Mouse (Mus musculus) embryonic stem cell, embryonic (primary cell): ENCODE results near the gene 9230102O04Rik.

Experiments used
- CTCF ChIA-PET, 4 experiments: fragments of 300-600 bp in 2 of 4; fragments of 350-600 bp in 2 of 4; sonication (Branson Sonifier 250); formaldehyde crosslinking; loops; one replicate each; lab custom pipeline; 2022; ENCODE audit warnings: inconsistent platforms in 2 of 4; lab: Charles Lee
- POLR2A ChIA-PET, 4 experiments: fragments of 300-600 bp in 2 of 4; fragments of 350-600 bp in 2 of 4; sonication (Branson Sonifier 250); formaldehyde crosslinking; loops; one replicate each; lab custom pipeline; 2022; ENCODE audit warnings: antibody characterized with exemption in 4 of 4, inconsistent platforms in 1 of 4; lab: Charles Lee

9230102O04Rik gene

DNA sequence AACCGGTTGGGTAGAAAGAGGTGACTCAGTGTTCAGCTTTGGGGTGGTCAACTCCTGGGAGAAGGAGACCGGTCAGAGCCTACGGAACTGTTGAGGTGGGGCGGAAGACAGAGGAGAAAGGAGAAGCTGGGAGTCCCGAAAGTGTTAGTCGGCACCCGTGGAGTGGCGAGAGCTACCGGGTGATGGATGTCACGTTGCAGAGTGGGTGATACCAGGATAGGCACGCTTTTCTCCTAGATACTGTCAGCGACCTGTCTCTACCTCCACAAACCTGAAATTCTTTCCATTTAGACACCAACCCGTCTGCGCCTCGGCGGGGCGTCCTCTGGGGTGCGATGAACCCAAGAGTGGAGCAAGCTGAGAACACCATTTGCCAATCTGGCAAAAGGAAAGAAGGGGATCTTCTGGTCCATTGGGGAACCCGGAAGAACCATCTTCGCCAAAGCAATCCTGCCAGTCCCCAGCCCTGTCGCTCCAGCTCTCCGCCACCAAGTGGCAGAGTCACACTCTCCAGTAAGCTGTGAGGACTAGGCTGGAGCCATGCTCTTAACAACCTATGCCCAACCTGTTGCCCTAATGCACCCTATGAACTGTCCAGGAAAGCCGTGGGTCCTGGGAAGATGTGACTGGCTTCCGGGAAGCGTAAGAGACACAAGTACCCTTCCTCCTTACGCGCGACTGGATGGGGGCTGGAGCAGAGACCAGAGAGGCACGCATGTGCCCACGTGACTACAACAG, at the start of gene 9230102O04Rik:
9230102O04Rik (minus strand) TSS at position 628 of the 738 bp plus-strand sequence.
- CTCF ChIA-PET, result interaction anchor here in 3 of 4 experiments (0.6 to 1.3 kb wide), 6 partner anchors 9 to 1213 kb away, joined by 3 to 5 read pairs (median 4); no protein-coding TSS in a partner anchor
- POLR2A ChIA-PET, result interaction anchor here in 2 of 4 experiments (1.0 to 3.0 kb wide), 6 partner anchors 9 to 32 kb away, joined by 4 to 23 read pairs (median 6); no protein-coding TSS in a partner anchor

DNA sequence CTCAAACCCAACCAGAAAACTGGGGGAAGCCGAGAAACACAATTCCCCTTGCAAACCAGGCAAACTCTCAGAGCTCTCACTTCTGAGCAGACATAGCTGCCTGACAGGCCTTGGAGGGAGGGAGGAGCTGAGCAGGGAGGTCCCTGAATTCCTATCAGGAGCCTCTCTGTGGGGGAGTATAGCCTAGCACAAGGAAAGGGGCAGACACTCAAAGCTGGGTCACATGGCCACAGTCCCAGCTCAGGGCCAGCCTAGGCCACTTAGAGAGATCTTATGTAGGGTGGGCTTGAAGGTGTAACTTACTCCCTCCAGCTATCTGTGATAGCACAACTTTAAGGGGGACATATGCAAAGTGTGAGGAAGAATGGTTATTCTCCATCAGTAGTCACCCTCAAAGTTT, 46.6 kb upstream of the 9230102O04Rik start:
- ChIA-PET CTCF (interaction anchor here in 1 of 4 experiments (0.9 kb wide), 1 partner anchor 57 kb away, joined by 4 read pairs; no protein-coding TSS in a partner anchor), POLR2A (interaction anchor here in 3 of 4 experiments (0.8 to 3.1 kb wide), 13 partner anchors 9 to 144 kb away, joined by 3 to 11 read pairs (median 4); partner anchors contain the start of genes Atp5c1 (in 1 of the 3), Kin (in 1 of the 3) and Taf3 (in 1 of the 3))

DNA sequence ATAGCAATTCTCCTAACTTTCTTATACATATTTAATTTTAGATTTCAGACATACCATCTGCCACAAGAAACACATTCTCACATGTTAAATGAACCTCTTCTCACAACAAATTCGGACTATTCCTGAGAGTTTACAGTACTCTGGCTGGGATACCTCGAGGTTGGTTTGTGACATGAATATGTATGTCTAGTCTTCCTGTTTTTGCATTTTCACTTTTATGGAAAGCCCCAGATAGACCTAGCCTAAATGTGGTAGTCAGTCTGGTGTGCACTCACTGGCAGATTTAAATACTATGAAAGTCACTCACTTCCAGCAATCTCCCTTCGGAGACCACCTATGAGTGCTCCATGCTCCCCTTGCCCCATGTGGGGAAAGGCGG, 37.6 kb upstream of the 9230102O04Rik start:
- ChIA-PET CTCF (interaction anchor here in 1 of 4 experiments (0.5 to 0.6 kb wide), 2 partner anchors 28 to 83 kb away, joined by 4 to 7 read pairs; no protein-coding TSS in a partner anchor), POLR2A (interaction anchor here in 1 of 4 experiments (1.0 kb wide), 1 partner anchor 11 kb away, joined by 3 read pairs; no protein-coding TSS in a partner anchor)

DNA sequence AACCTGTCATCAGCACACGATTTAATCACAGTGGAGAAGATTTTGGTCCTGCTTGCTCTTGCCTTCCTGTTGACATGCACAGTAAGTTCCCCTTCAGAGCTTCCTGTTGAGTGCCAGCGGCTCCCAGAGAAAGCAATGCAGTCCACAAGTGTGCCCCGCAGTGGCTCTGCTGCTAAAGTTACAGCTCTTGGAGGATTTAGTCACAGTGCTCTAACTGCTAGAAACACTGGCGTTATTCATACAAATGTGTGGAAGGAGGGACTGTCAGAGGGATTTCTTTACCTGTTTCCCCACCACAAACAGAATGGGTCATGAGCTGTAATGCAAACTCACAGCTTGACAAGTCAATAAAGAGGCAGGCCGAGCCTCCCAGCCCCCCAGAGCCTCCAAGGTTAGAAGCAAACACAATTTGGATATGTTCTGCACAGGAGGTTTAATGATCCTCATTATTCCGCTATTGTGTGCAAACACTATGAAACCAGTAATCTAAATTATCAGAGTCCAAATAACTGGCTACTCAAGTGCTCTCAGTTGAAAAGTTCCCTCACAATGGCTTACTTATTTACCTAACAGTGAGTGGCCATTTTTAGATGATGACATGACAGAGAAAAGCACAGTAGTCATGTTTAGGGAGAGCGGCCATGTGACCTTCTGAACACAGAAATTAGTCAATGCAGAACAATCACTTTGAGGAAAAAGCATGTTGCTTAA, 37.0 kb upstream of the 9230102O04Rik start:
- ChIA-PET POLR2A (interaction anchor here in 1 of 4 experiments (0.6 to 1.0 kb wide), 2 partner anchors 10 to 121 kb away, joined by 3 to 6 read pairs; no protein-coding TSS in a partner anchor), CTCF (interaction anchor here in 1 of 4 experiments (0.5 to 0.6 kb wide), 2 partner anchors 28 to 84 kb away, joined by 4 to 7 read pairs; no protein-coding TSS in a partner anchor)

DNA sequence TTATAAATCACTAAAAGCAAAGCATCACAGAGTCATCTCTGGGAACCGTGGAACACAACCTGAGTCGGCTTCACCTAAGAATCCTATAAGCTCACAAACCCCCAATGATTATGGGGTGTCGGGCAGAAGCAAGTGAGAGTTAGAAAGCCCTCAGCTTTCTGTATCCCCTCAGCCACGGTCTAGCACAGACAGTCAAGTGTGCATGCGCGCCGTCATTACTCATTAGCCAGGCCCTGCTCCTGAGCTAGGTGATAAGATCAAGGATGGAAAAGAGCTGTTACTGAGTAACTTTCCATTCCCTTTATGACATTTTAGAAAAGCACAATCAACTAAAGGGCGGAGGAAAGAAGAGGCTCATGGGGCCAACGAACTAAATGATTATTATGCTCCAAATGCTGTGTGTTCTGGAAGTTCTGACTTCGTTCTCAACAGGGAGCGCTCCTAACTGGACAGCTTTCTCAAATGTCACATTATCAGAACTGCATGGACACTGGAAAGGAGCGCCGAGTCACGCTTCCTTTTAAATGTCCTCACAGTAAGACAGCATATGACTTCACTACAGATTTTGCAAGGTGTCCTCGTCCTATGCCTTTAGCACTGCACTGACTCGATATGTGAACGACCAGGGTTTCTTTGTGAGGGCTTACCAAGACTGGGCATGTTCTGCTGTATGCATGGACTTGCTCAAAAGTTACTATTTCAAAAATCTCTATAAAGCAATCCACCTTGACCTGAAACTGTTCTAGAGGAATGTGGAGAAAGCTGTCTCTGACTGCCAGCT, 29.5 kb upstream of the 9230102O04Rik start:
- CTCF ChIA-PET, result interaction anchor here in 1 of 4 experiments (0.6 kb wide), 1 partner anchor 178 kb away, joined by 3 read pairs; no protein-coding TSS in a partner anchor
- POLR2A ChIA-PET, result interaction anchor here in 2 of 4 experiments (0.6 to 1.6 kb wide), 6 partner anchors 10 to 266 kb away, joined by 3 to 6 read pairs (median 4); no protein-coding TSS in a partner anchor

DNA sequence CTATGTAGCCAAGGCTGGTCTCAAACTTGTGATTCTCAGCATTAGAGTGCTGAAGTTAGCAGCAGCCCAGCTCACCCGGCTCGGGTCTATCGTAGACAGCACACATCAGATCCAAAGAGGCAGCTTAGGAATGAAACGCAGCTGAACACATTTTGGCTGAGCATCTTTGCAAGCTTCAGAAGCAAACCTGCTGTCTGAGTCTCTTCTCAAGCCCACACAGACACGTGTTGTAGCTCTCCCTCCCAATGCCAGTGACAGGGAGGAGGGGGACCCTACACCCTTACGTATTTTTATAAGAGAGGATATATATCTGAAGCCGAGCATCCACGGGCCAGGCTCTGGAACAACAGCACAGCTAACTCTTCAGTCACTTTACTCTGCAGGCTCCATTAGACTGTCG, 28.3 kb upstream of the 9230102O04Rik start:
- ChIA-PET POLR2A (interaction anchor here in 1 of 4 experiments (1.3 to 1.6 kb wide), 5 partner anchors 9 to 91 kb away, joined by 3 to 6 read pairs (median 4); no protein-coding TSS in a partner anchor), CTCF (no interaction called here)

DNA sequence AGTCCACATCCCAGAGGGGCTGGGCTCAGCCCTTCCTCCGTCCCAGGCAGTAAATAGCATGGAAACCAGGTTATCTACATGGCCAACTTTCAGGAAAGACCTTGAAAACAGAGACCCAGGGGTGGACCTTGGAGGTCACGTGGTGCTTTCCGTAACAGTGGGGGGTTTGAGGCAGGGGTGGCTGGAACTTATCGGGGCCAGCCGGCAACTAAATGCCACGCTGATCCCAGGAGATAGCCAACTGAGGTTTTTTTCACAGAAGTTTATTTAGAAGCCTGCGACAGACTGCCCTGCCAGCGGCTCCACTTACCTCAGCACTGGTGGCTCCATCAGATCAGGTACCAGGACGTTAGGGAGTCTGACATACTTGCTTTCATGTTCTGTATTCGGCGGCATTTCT, 16.7 kb upstream of the 9230102O04Rik start:
- ChIA-PET CTCF (no interaction called here), POLR2A (interaction anchor here in 2 of 4 experiments (0.7 to 1.0 kb wide), 3 partner anchors 10 to 50 kb away, joined by 3 read pairs; no protein-coding TSS in a partner anchor)

DNA sequence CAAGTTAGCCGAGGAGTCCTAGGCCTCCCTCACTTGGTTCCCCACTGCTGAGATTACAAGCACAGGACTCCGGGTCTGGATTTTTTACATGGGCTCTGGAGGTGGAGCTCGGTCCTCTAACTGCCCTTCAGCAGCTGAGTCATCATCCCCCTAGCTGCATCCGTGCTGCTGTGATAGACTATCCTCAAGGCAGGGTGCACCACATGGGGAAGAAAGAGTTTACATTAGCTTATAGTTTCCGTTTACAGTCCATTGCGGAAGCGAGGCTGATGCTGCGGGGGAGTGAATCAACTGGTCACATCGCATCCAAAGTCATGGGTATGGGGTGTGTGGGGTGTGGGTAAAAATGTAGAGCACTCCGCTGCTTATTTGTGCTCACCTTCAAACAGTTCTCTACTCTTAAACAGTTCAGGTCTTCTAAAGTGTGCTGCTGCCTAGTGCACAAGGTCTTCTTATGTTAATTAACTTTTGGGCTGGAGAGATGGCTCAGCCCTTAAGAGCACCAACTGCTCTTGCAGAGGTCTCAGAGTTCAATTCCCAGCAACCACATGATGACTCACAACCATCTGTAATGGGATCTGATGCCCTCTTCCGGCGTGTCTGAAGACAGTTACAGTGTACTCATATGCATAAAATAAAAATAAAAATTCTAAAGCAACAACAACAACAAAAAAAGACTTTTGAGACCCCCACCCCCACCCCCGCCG, 14.7 kb upstream of the 9230102O04Rik start:
- ChIA-PET CTCF (interaction anchor here in 2 of 4 experiments (0.6 to 0.7 kb wide), 2 partner anchors 33 to 431 kb away, joined by 3 read pairs; no protein-coding TSS in a partner anchor), POLR2A (interaction anchor here (0.6 to 1.7 kb wide), 7 partner anchors 14 to 264 kb away, joined by 3 to 4 read pairs (median 3); partner anchors contain the start of genes Atp5c1 (in 2 of the 4) and Kin (in 2 of the 4))

DNA sequence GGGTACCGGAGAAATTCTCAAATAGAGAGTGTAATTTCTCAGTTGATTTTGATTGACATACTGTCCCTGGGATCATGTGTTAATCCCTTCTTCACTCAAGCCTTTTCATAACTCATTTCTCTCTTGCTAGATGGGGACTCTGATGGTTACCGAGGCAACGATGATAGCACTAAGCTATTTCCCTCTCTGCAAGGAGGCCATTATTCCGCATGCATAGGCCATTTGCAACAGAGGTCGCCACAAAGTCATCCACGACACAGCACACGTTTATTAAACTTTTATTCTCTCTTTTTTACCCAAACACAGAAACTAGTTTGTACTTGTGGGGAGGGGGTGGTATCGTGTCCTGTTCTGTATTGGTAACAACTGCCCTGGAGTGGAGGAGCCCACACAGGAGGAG, 8.5 kb upstream of the 9230102O04Rik start:
- CTCF ChIA-PET, result no interaction called here
- POLR2A ChIA-PET, result interaction anchor here in 1 of 4 experiments (0.9 to 2.2 kb wide), 3 partner anchors 8 to 26 kb away, joined by 3 to 5 read pairs (median 3); partner anchors contain the start of gene Gata3

DNA sequence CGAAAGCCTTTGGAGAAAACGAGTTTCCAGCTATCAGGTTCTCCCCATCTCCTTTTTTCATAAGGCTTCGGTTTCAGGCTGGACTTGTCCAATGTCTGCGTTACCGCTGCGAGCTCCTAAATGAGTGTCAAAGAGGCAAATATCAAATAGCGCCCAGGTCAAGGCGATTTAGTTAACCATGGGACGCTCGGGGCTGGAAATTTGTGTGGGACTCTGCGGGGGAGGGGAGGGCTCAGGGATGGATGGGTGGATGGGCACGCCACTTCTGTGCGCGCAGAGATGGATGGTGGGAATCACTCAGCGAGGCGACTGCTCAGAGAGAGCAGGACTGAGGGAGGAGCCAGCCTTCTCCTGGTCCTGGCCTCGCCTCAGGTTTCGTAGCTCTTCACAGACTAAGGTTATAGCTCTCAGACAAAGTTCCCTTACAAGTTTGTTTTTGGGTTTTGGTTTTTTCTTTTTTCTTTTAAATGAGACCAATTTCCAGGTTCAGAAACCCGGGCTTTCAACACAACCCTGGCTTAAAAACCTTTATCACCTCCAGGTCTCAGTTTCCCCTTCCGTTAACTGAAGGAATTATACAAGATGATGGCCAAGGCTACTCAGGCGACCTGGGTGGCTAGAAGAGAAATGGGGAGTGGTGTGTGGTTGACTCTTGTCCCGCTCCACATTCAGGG, 6.9 kb upstream of the 9230102O04Rik start:
- CTCF ChIA-PET, result interaction anchor here in 3 of 4 experiments (0.6 to 1.1 kb wide), 4 partner anchors 202 to 715 kb away, joined by 3 to 9 read pairs (median 3); no protein-coding TSS in a partner anchor
- POLR2A ChIA-PET, result interaction anchor here in 3 of 4 experiments (0.6 to 2.0 kb wide), 12 partner anchors 9 to 1453 kb away, joined by 3 to 7 read pairs (median 3); no protein-coding TSS in a partner anchor

DNA sequence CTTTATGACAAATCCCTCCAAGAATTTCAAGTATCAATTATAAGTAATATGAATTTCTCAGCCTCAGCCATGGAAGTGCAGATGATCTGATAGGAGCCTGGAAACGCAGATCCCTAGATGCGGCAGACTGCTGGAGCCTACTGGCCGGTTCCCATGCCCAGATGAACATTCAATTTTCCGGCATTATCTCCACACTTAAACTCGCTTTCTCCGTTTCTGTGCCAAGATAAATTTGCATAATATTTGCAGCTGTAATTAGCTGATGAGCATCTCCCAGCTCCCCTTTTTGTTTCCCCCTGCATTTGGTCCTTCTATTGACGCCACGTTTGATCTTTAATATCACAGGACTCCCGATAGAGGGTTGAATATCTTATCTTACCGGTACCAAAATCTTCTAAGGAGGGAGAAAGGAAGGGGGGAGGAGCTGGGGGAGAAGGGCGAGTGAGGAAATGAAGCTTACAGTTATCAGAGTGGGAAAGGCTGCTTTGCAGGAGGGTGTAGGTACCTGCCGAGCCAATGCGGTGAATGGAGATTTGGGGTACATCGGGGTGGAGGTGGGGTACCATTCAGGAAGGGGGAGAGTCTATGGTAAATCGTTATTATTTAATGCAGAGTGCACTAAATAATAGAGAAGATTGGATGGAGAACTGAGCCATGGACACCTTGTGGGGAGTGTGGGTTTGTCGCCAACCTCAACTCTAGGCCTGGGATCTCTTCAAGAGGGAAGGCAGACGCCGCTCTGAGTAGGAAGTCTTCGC, 5.7 kb upstream of the 9230102O04Rik start:
- POLR2A ChIA-PET, result interaction anchor here in 1 of 4 experiments (0.7 kb wide), 1 partner anchor 23 kb away, joined by 5 read pairs; no protein-coding TSS in a partner anchor
- CTCF ChIA-PET, result no interaction called here

DNA sequence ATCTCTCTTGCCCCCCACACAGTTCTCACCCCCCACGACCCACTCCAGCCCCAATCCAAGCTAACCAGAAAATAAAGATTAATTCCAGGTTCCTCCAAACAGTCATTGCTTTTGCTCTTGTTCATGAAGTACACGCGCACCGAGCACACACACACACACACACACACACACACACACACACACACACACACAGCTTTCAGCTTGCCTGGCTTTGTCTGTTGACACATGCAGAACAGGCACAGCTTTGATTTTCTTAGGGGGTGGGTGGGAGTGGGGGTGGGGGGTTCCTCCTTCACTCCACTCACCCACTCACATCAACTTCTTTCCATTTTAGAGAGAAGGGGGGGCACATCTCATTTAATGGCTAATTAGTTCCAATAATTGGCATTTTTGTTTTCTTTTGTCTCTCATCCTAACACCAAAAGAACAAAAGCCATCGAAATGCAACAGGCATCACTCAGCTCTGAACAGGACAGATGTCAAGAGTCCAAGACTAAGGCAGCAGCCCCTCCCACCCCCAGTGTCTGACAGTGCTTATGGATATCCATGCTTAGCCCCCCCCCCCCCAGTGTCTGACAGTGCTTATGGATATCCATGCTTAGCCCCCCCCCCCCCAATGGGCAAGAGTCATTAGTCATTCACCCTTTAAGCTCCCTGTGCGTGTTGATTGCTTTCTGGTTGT, 4.1 kb upstream of the 9230102O04Rik start:
- POLR2A ChIA-PET, result interaction anchor here in 2 of 4 experiments (0.6 to 1.2 kb wide), 3 partner anchors 12 to 176 kb away, joined by 4 read pairs; no protein-coding TSS in a partner anchor
- CTCF ChIA-PET, result interaction anchor here in 1 of 4 experiments (0.7 kb wide), 1 partner anchor 77 kb away, joined by 8 read pairs; no protein-coding TSS in a partner anchor

DNA sequence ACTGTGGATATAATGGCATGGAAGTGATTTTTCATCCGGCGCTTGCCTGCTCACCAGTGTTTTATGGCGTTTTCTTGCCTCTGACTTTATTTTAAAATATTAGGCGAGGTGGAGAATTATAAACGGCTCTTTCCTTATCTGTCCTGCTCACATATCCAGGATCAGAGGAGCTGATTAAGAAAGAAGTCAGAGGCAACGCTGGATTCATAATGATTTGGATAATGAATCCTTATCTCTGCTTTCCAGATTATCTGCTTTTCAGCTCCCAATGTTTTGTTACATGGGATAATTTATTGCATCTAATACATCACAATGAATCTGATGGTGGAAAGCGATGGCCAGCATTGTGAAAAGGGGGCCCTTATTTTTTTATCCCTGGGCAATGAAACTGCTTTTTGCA, 3.2 kb upstream of the 9230102O04Rik start:
- CTCF ChIA-PET, result no interaction called here
- POLR2A ChIA-PET, result interaction anchor here in 2 of 4 experiments (0.5 to 1.2 kb wide), 3 partner anchors 11 to 142 kb away, joined by 3 to 5 read pairs (median 4); no protein-coding TSS in a partner anchor

DNA sequence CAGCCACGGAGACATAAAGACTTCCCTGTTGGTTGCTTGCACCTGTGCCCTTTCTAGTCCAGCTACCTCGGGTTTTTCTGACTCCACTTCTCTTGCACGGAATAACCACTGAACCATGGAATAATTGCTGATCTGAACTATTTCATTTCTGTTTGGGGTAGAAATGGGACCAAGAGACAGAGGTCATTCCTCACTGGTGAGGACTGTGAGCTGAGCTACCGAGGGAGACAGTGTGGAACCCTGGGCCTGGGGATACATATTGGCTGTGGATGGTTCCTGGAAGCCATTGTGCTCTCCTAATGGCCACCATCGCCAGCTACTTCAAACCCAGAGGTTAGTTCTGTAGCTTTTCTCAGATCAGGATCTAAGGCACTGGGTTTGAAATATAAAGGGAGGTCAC, 1.6 kb upstream of the 9230102O04Rik start:
- POLR2A ChIA-PET, result interaction anchor here in 1 of 4 experiments (3.0 kb wide), 1 partner anchor 12 kb away, joined by 23 read pairs; no protein-coding TSS in a partner anchor
- CTCF ChIA-PET, result no interaction called here
